Mouse (Mus musculus): ENCODE data around the gene Naa38. TPM values are rescaled to one million over a fixed set of nuclear protein-coding genes. Genes with fewer than 3 reads are reported as not detected.
A peak's percentile ranks its signal among the peaks of the same experiment; 100 is the strongest.

Gene Naa38
- polyA plus RNA-seq, 1 experiment from 2014 or later: 140 TPM

DNA sequence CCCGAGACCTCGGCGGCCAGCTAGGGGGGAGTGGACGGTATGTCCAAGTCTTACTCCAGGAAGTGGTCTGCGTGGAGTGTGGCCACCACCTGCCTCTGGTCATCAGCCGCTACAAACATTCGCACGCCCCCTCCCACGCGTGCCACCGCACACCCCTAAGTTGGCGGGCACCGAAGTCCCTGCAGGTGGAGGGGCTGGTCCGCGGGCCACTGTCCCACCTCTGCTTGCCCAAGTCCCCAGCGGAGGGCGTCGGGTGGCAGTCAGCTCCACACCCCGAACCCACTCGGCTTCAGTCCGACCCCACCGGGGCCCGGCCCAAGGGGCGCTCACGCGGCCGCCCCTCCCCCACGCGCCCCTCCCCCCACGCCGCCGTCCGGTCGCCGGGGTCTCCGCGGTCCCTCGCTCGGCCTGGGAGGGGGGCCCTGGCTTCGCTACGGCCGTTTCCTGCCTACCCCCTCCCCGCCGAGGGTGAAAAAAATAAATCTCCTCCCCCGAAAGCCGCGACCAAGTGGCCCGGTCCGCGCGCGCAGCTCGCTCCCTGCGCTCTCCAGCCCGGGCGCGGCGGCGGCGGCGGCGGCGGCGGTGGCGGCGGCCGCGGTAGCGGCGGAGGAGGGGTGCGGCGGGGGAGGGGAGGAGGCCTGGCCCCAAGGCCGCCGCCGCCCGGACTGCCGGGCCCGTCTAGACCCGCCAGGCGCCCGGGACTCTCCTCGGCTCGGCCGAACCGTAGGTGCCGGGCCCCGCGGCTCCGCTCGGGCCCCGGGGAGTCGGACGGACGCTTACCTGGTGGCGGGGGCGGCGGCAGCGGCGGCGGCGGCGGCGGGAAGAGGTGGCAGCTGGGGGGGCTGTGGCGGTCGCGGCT, 26.7 kb upstream of the Naa38 start:
- no peaks in the 10 kb centered on the region for H3K27me3 ChIP-seq (ENCODE audit: low read depth, poor library complexity, severe bottlenecking)
- WGBS: under 1% methylated on average over 98 of the region's 106 CpGs
- no peaks in the 10 kb centered on the region for H3K9me3 ChIP-seq (replicated peaks)
- H3K36me3 ChIP-seq: peaks cover 37% of the 10 kb centered on the region
- peak overlapping the region; percentile 100 for H3K27ac ChIP-seq
- H3K4me3 ChIP-seq: peak overlapping the region; percentile 98
- DNase-seq (ENCODE audit: low spot score): peak; percentile 80
- H3K4me1 ChIP-seq: peaks cover 73% of the 10 kb centered on the region

GRCm38 (mm10) chr11:69369215-69369989, 25.9 kb upstream of the Naa38 start, which contains the start of gene Chd3:
Gene Chd3 (minus strand): TSS chr11:69369406.
- Histone ChIP-seq H3K9me3 (replicated peaks) (no peaks in the 10 kb centered on the region), H3K4me3 (peak within 1 kb of the TSS; percentile 98), H3K27ac (peak within 1 kb of the TSS; percentile 100), H3K36me3 (peaks cover 37% of the 10 kb centered on the region), H3K27me3 (ENCODE audit: low read depth, poor library complexity, severe bottlenecking) (no peaks in the 10 kb centered on the region), H3K4me1 (peaks cover 68% of the 10 kb centered on the region)
- no peak for DNase-seq (ENCODE audit: low spot score)
- 10% methylated on average over 13 of the region's 34 CpGs for WGBS

DNA sequence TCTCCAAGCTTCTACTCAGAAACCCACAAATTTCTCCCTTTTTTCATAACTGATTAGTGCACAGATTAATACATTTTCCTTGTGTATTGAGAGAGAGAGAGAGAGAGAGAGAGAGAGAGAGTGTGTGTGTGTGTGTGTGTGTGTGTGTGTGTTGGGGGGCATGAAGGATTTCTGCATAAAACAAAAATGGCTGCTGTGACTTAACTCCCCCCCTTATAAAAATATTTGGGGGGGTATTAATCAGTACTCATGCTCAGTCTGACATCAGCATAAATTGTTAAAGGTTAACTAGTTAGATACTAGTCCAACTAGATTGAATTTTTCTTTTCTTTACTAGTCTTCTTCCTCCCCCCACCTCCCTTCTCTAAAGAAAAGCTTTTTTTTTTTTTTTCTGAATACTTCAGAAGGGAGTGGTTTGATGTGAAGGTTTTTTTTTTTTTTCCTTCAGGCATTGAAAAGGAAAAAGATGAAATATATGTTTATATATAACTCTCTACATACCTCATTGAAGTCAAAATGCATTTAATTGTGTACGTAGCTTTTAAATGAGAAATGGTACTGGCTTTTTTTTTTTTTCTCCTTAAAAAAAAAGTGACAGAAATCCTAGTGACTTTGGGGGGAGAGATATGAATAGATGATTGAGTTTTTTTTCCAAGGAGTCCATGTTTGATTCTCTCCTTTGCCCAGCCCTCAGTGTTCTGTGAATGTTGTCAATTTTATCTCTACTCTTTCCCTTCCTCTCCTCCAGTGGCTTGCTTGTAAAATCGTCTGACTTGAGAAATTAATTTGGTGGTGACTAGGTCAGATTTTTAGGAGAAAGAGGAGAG, 25.1 kb upstream of the Naa38 start:
- DNase-seq (ENCODE audit: low spot score): no peak
- H3K9me3 ChIP-seq (replicated peaks): no peaks in the 10 kb centered on the region
- peaks cover 41% of the 10 kb centered on the region for H3K36me3 ChIP-seq
- 54% methylated on average over 2 of the region's 2 CpGs for WGBS
- peaks cover 60% of the 10 kb centered on the region for H3K4me1 ChIP-seq
- no peaks in the 10 kb centered on the region for H3K27me3 ChIP-seq (ENCODE audit: low read depth, poor library complexity, severe bottlenecking)
- peak overlapping the region; percentile 100 for H3K27ac ChIP-seq
- peak overlapping the region; percentile 98 for H3K4me3 ChIP-seq

- H3K36me3 ChIP-seq: peaks cover 45% of the 10 kb centered on the region
- H3K27ac ChIP-seq: peak overlapping the region; percentile 32; the same call in 1 of the 2 replicates
- 34% methylated on average over 9 of the region's 9 CpGs for WGBS
- H3K27me3 ChIP-seq (ENCODE audit: low read depth, poor library complexity, severe bottlenecking): no peaks in the 10 kb centered on the region
- DNase-seq (ENCODE audit: low spot score): no peak
- H3K4me1 ChIP-seq: peaks cover 54% of the 10 kb centered on the region
- no peaks in the 10 kb centered on the region for H3K9me3 ChIP-seq (replicated peaks)
- H3K4me3 ChIP-seq: peak overlapping the region; percentile 20; the same call in 1 of the 2 replicates
Measured at GRCm38 (mm10) chr11:69370817-69371215, 24.5 kb upstream of the Naa38 start.

DNA sequence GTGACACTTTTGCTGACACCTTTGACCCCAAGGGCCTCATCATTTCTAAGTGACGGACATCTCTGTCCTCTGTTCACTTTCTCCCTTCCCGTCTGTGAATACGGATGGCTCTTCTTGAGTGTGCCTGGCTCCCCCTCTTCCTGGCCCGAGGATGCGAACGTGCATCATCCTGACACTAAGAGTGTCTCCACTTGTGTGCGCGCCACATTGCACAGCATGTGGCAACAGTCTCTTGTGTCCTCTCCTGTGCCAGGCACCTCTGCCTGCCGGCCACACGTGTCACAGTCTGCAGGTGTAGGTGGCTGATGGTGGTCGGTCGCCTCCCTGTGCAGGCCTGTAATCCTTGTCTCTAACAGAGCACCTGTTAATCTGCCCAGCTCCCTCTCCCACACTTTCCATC, 23.7 kb upstream of the Naa38 start:
- H3K4me3 ChIP-seq: peak overlapping the region; percentile 13; the same call in 1 of the 2 replicates
- peaks cover 46% of the 10 kb centered on the region for H3K4me1 ChIP-seq
- H3K9me3 ChIP-seq (replicated peaks): no peaks in the 10 kb centered on the region
- H3K36me3 ChIP-seq: peaks cover 51% of the 10 kb centered on the region
- H3K27ac ChIP-seq: peak overlapping the region; percentile 32
- H3K27me3 ChIP-seq (ENCODE audit: low read depth, poor library complexity, severe bottlenecking): no peaks in the 10 kb centered on the region
- WGBS: 52% methylated on average over 12 of the region's 12 CpGs
- DNase-seq (ENCODE audit: low spot score): no peak

- Histone ChIP-seq H3K4me3 (peak overlapping the region; percentile 13; the same call in 1 of the 2 replicates), H3K27me3 (ENCODE audit: low read depth, poor library complexity, severe bottlenecking) (no peaks in the 10 kb centered on the region), H3K4me1 (peaks cover 41% of the 10 kb centered on the region), H3K27ac (peak overlapping the region; percentile 32; the same call in 1 of the 2 replicates), H3K9me3 (replicated peaks) (no peaks in the 10 kb centered on the region), H3K36me3 (peaks cover 57% of the 10 kb centered on the region)
- DNase-seq (ENCODE audit: low spot score): no peak
- 56% methylated on average over 12 of the region's 12 CpGs for WGBS
Measured at GRCm38 (mm10) chr11:69372056-69372779, 23.1 kb upstream of the Naa38 start.

DNA sequence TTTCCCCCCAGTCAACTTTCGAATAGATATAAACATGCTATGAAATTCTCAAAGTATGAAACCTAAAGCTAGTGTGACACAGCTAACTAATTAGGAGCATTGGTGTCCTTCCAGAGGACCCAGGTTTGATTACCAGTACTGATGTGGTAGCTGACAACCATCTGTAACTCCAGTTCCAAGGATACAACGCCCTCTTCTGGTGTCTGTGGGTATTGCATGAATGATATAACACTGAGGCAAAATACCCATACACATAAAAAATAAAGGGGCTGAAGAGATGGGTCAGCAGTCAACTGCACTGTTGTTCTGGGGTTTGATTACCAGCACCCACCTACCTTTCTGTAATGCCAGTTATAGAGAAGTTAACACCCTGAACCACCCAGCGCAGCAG, 22.5 kb upstream of the Naa38 start:
- Histone ChIP-seq H3K27ac (no peak overlapping the region), H3K36me3 (peaks cover 63% of the 10 kb centered on the region), H3K4me3 (no peak overlapping the region), H3K4me1 (peaks cover 35% of the 10 kb centered on the region), H3K27me3 (ENCODE audit: low read depth, poor library complexity, severe bottlenecking) (no peaks in the 10 kb centered on the region), H3K9me3 (replicated peaks) (no peaks in the 10 kb centered on the region)
- 65% methylated on average over 3 of the region's 3 CpGs for WGBS
- DNase-seq (ENCODE audit: low spot score): no peak

- peaks cover 29% of the 10 kb centered on the region for H3K4me1 ChIP-seq
- WGBS: 90% methylated on average over 16 of the region's 16 CpGs
- peaks cover 68% of the 10 kb centered on the region for H3K36me3 ChIP-seq
- no peak for DNase-seq (ENCODE audit: low spot score)
- no peaks in the 10 kb centered on the region for H3K27me3 ChIP-seq (ENCODE audit: low read depth, poor library complexity, severe bottlenecking)
- no peak overlapping the region; the same call in 1 of the 2 replicates for H3K27ac ChIP-seq
- no peak overlapping the region for H3K4me3 ChIP-seq
- H3K9me3 ChIP-seq (replicated peaks): no peaks in the 10 kb centered on the region
Measured at GRCm38 (mm10) chr11:69373223-69373965, 21.9 kb upstream of the Naa38 start.

DNA sequence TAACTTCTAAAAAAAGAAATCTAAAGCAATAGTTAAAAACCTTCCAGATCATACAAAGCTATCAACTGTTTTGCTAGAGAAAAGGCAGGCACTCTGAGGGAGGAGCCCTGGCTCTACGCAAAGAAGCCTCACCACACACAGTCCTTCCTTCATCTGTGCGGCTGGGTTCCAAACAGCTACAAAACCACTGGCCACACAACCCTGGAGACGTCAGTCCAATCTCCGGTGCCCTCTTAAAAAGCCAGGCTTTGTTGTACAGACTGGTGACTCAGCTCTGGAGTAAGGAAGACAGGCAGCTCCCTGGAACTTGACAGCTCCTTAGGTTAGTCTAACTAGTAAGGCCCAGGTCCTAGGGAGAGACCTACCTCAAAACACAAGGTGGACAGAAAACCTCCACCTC, 19.6 kb upstream of the Naa38 start:
- DNase-seq (ENCODE audit: low spot score): no peak
- Histone ChIP-seq H3K9me3 (replicated peaks) (no peaks in the 10 kb centered on the region), H3K27me3 (ENCODE audit: low read depth, poor library complexity, severe bottlenecking) (no peaks in the 10 kb centered on the region), H3K4me3 (no peak overlapping the region), H3K27ac (no peak overlapping the region), H3K4me1 (peaks cover 21% of the 10 kb centered on the region), H3K36me3 (peaks cover 71% of the 10 kb centered on the region)
- WGBS: 91% methylated on average over 4 of the region's 4 CpGs

DNA sequence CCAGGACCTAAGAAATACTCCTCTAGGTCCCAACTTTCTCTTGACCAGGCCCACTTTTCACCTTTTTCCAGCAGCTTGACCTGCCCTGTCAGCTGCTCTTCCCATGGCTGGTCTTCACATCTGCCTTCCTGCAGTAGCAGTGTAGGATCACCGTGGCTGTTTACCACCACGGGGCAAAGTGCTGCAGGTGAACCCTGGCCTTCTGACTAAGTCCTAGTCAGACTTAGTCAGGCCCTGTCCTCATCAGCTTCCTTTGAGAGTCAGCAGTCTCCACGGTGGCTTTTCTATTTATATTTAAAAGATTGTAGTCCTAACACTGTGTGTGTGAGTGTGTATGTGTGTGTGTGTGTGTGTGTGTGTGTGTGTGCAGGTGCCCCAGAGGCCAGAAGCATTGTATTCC, 17.5 kb upstream of the Naa38 start:
- no peaks in the 10 kb centered on the region for H3K27me3 ChIP-seq (ENCODE audit: low read depth, poor library complexity, severe bottlenecking)
- no peak for DNase-seq (ENCODE audit: low spot score)
- no peak overlapping the region for H3K27ac ChIP-seq
- H3K9me3 ChIP-seq (replicated peaks): no peaks in the 10 kb centered on the region
- no peak overlapping the region for H3K4me3 ChIP-seq
- 85% methylated on average over 3 of the region's 3 CpGs for WGBS
- 0 out of 2 replicates have a peak, but pooled peaks cover 3% of the 10 kb centered on the region for H3K4me1 ChIP-seq
- H3K36me3 ChIP-seq: peaks cover 60% of the 10 kb centered on the region

- H3K36me3 ChIP-seq: peaks cover 44% of the 10 kb centered on the region
- H3K27me3 ChIP-seq (ENCODE audit: low read depth, poor library complexity, severe bottlenecking): no peaks in the 10 kb centered on the region
- 0 out of 2 replicates have a peak, but pooled peaks cover 3% of the 10 kb centered on the region for H3K4me1 ChIP-seq
- no peak overlapping the region for H3K27ac ChIP-seq
- 88% methylated on average over 3 of the region's 3 CpGs for WGBS
- H3K4me3 ChIP-seq: no peak overlapping the region
- no peak for DNase-seq (ENCODE audit: low spot score)
- H3K9me3 ChIP-seq (replicated peaks): no peaks in the 10 kb centered on the region
Measured at GRCm38 (mm10) chr11:69379600-69379999, 15.7 kb upstream of the Naa38 start.
